Mouse (Mus musculus) CH12.LX (cell line): ENCODE measurements around the gene Nras.

Experiments
- BHLHE40 ChIP-seq: IDR thresholded peaks from 2 replicates; pipeline ENCODE4 v1.6.1; 2011; ENCODE audit warnings: mild to moderate bottlenecking, low read depth, low read length, improper control_type of control experiment
- CTCF ChIP-seq, 2 experiments: IDR thresholded peaks in 1 of 2; conservative IDR thresholded peaks in 1 of 2; 2 replicates each; pipeline ENCODE4 v1.5.1; 2011 to 2012; ENCODE audit warnings: low read depth in 2 of 2, low read length in 2 of 2, improper control_type of control experiment in 1 of 2, inconsistent platforms in 1 of 2, mild to moderate bottlenecking in 1 of 2, moderate library complexity in 1 of 2
- MAX ChIP-seq: IDR thresholded peaks from 2 replicates; pipeline ENCODE4 v1.6.1; 2011; ENCODE audit warnings: low read length, improper control_type of control experiment
- POLR2A ChIP-seq: IDR thresholded peaks from 2 replicates; pipeline ENCODE4 v1.6.1; 2011; ENCODE audit warnings: low read depth, mild to moderate bottlenecking, improper control_type of control experiment, low read length
- SMC3 ChIP-seq: IDR thresholded peaks from 2 replicates; pipeline ENCODE4 v1.6.1; 2011; ENCODE audit warnings: low read depth, low read length, improper control_type of control experiment

DNA sequence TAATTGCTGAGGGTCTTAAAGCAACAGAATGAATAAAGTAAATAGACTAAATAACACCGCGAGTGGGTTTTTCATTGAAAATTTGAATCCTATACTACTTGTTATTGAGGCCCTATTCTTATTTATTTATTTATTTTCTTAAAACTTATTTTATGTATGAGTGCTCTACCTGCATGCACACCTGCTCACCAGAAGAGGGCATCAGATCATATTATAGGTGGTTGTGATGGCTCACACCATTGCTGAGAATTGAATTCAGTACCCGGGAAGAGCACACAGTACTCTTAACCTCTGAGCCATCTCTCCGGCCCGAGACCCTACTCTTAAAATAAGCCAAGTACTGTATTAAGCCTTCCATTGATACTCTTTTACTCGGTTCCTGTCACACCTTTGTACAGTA, 41.6 kb downstream of the Nras start:
- TF ChIP-seq SMC3: peak; percentile 43
- TF ChIP-seq CTCF (conservative IDR thresholded peaks at IDR 0.05 in 1 of 2, IDR thresholded peaks at IDR 0.05 in 1 of 2; ENCODE audit: low read depth in 2 of 2, low read length in 2 of 2): peak; percentile 7 to 64; a peak in 2 of 4 replicates
- TF ChIP-seq MAX: no peak
- no peak for TF ChIP-seq BHLHE40
- no peak for TF ChIP-seq POLR2A
